Mouse (Mus musculus): ENCODE data around the gene Fscn2. TPM values are rescaled to one million over a fixed set of nuclear protein-coding genes. Genes with fewer than 3 reads are reported as not detected.
"Not testable (repeated sequence)": the region's sequence is repeated elsewhere in the genome, so short reads cannot be mapped to it uniquely, and the experiment has no call there.

Gene Fscn2
- polyA plus RNA-seq, 1 experiment from 2014 or later = 1.3 TPM

DNA sequence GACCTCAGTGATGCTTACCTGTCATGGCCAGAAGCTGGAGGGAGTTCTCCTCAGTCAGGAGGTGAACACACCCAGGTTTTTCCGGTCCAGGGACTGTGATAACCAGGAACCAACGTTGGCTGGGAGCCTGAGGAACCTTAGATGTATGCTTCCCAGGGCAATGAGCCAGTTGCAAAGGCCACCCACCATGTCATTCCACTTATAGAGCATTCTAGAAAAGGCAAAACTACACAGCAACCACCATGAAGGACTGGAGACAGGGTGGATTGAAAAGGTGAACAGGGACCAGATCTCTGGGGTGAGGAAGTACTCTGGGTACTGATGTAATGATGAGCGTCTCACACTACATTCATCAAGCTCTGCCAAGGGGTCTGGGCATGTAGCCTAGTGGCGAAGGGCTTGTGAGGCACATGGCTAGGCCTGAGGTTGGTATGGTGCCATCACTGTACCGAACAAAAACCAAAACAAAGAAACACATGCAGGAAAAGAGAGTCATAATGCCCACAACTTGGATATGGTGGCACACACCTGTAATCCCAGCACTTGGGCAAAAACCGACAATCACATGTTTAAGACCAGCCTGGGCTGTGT, 25.8 kb upstream of the Fscn2 start:
- Histone ChIP-seq H3K36me3 (no peaks in the 10 kb centered on the region), H3K9me3 (0 out of 2 replicates have a peak, but pooled peaks cover 7% of the 10 kb centered on the region), H3K4me3 (no peak overlapping the region), H3K9ac (no peak overlapping the region), H3K4me1 (replicated peaks) (no peaks in the 10 kb centered on the region), H3K27ac (replicated peaks) (no peak overlapping the region), H3K27me3 (no peaks in the 10 kb centered on the region), H3K4me2 (no peak overlapping the region)
- WGBS = 89% methylated on average over 6 of the region's 6 CpGs
- ATAC-seq (ENCODE audit: low read depth) = no peak

DNA sequence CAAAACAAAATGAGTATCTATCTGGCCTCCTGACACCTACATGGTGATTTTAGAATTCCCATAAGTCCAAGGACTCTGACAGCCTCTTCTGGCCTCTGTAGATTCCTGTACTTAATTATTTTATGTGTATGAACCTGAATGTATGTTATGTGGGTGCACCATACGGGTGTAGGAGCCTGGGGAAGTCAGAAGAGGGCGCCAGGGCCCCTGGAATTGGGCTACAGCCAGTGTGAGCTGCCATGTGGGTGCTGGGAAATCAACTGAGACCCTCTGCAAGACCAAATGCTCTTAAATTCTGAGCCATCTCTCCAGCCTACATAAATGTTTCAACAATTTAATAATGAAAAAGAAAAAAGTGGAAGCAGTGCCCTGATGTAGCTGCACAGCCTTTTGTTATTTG, 23.9 kb upstream of the Fscn2 start:
- Histone ChIP-seq H3K9ac (no peak overlapping the region), H3K4me2 (no peak overlapping the region), H3K36me3 (no peaks in the 10 kb centered on the region), H3K27ac (replicated peaks) (no peak overlapping the region), H3K4me1 (replicated peaks) (no peaks in the 10 kb centered on the region), H3K9me3 (0 out of 2 replicates have a peak, but pooled peaks cover 10% of the 10 kb centered on the region), H3K27me3 (no peaks in the 10 kb centered on the region), H3K4me3 (no peak overlapping the region)
- no peak for ATAC-seq (ENCODE audit: low read depth)
- WGBS = 56% methylated on average over 2 of the region's 2 CpGs

DNA sequence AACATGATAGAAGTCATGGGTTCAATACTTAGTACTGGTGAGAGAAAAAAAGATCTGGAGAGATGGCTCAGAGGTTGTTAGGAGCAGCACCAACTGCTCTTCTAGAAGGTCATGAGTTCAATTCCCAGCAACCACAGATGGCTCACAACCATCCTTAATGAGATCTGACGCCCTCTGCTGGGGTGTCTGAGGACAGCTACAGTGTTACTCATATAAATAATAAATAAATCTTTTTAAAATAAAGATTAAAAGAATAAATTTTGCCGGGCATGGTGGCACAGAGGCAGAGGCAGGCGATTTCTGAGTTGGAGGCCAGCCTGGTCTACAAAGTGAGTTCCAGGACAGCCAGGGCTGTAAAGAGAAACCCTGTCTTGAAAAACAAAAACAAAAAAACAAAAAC, 22.5 kb upstream of the Fscn2 start:
- 75% methylated on average over 3 of the region's 3 CpGs for WGBS
- ATAC-seq (ENCODE audit: low read depth) = no peak

GRCm38 (mm10) chr11:120339978-120340513, 21.3 kb upstream of the Fscn2 start:
- H3K36me3 ChIP-seq = peaks cover 14% of the 10 kb centered on the region
- H3K27me3 ChIP-seq = no peaks in the 10 kb centered on the region
- 0 out of 2 replicates have a peak, but pooled peaks cover 3% of the 10 kb centered on the region for H3K9me3 ChIP-seq
- no peak overlapping the region for H3K9ac ChIP-seq
- ATAC-seq (ENCODE audit: low read depth) = no peak
- no peak overlapping the region for H3K4me2 ChIP-seq
- WGBS = 88% methylated on average over 10 of the region's 10 CpGs
- no peak overlapping the region for H3K4me3 ChIP-seq
- H3K4me1 ChIP-seq (replicated peaks) = peaks cover 11% of the 10 kb centered on the region
- H3K27ac ChIP-seq (replicated peaks) = no peak overlapping the region

More for the DNA sequence above, 22.5 kb upstream of the Fscn2 start:
- H3K4me2 ChIP-seq = no peak overlapping the region
- H3K4me1 ChIP-seq (replicated peaks) = no peaks in the 10 kb centered on the region
- H3K36me3 ChIP-seq = peaks cover 1% of the 10 kb centered on the region; the same call in 1 of the 2 replicates
- no peaks in the 10 kb centered on the region for H3K27me3 ChIP-seq
- H3K27ac ChIP-seq (replicated peaks) = no peak overlapping the region
- no peak overlapping the region for H3K9ac ChIP-seq
- H3K4me3 ChIP-seq = no peak overlapping the region
- 0 out of 2 replicates have a peak, but pooled peaks cover 10% of the 10 kb centered on the region for H3K9me3 ChIP-seq

DNA sequence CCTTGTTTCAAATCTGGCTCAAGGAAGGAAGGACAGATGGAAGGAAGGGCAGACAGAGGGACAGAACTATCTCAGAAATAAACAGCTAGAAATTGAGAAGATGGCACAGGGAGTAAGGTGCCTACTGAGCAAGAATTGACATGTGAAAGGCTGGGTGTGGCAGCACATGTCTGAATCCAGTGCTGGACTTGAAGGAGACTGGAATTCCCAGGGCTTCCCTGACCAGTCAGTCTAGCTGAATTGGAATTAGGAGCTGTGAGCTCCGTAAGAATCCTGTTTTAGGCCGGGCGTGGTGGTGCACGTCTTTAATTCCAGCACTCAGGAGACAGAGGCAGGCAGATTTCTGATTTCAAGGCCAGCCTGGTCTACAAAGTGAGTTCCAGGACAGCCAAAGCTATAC, 19.7 kb upstream of the Fscn2 start:
- H3K9ac ChIP-seq = no peak overlapping the region
- H3K4me2 ChIP-seq = no peak overlapping the region
- no peak overlapping the region for H3K4me3 ChIP-seq
- whole genome bisulfite sequencing = 96% methylated on average over 4 of the region's 4 CpGs
- H3K4me1 ChIP-seq (replicated peaks) = peaks cover 18% of the 10 kb centered on the region
- H3K36me3 ChIP-seq = peaks cover 23% of the 10 kb centered on the region
- H3K9me3 ChIP-seq = 0 out of 2 replicates have a peak, but pooled peaks cover 3% of the 10 kb centered on the region
- no peak for ATAC-seq (ENCODE audit: low read depth)
- no peaks in the 10 kb centered on the region for H3K27me3 ChIP-seq
- H3K27ac ChIP-seq (replicated peaks) = no peak overlapping the region

GRCm38 (mm10) chr11:120342656-120343160, 18.6 kb upstream of the Fscn2 start:
- peaks cover 28% of the 10 kb centered on the region for H3K36me3 ChIP-seq
- H3K4me3 ChIP-seq = no peak overlapping the region
- H3K27ac ChIP-seq (replicated peaks) = no peak overlapping the region
- ATAC-seq (ENCODE audit: low read depth) = no peak
- peaks cover 18% of the 10 kb centered on the region for H3K4me1 ChIP-seq (replicated peaks)
- 95% methylated on average over 5 of the region's 5 CpGs for WGBS
- 0 out of 2 replicates have a peak, but pooled peaks cover 3% of the 10 kb centered on the region for H3K9me3 ChIP-seq
- no peaks in the 10 kb centered on the region for H3K27me3 ChIP-seq
- no peak overlapping the region for H3K9ac ChIP-seq
- no peak overlapping the region for H3K4me2 ChIP-seq

GRCm38 (mm10) chr11:120343519-120344309, 17.6 kb upstream of the Fscn2 start:
- 0 out of 2 replicates have a peak, but pooled peaks cover 3% of the 10 kb centered on the region for H3K9me3 ChIP-seq
- no peaks in the 10 kb centered on the region for H3K27me3 ChIP-seq
- 0 out of 2 replicates have a peak overlapping the region, but pooled peaks have one; percentile 3 for H3K9ac ChIP-seq
- peak overlapping the region; percentile 86 for H3K4me2 ChIP-seq
- 0 out of 2 replicates have a peak overlapping the region, but pooled peaks have one; percentile 33 for H3K27ac ChIP-seq (replicated peaks)
- WGBS = 74% methylated on average over 5 of the region's 5 CpGs
- peaks cover 18% of the 10 kb centered on the region for H3K4me1 ChIP-seq (replicated peaks)
- ATAC-seq (ENCODE audit: low read depth) = no peak
- no peak overlapping the region for H3K4me3 ChIP-seq
- H3K36me3 ChIP-seq = peaks cover 28% of the 10 kb centered on the region

DNA sequence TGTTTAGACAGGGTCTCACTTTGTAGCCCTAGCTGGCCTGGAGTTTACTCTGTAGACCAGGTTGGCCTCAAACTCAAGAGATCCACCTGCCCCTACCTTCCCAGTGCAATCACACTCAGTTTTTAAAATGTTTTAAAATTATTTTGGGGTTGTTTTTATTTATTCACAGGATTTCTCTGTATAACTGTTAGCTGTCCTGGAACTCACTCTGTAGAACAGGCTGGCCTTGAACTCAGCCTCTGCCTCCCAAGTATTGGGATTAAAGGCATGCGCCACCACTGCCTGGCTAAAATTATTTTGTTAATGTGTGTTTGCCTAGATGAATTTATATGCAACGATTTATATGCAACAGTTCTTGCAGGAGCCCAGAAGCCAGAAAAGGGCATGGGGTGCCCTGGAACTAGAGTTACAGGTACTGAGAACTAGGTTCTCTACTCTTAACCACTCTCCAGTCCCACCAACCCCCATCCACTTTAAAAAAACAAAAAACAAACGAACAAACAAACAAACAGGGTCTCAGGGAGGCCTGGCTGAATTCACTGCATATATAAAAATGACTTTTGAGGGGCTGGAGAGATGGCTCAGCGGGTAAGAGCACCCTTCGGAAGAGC, 16.9 kb upstream of the Fscn2 start:
- Histone ChIP-seq H3K9ac (0 out of 2 replicates have a peak overlapping the region, but pooled peaks have one; percentile 3), H3K27ac (replicated peaks) (0 out of 2 replicates have a peak overlapping the region, but pooled peaks have one; percentile 33), H3K36me3 (peaks cover 28% of the 10 kb centered on the region), H3K9me3 (0 out of 2 replicates have a peak, but pooled peaks cover 3% of the 10 kb centered on the region), H3K4me1 (replicated peaks) (peaks cover 24% of the 10 kb centered on the region), H3K4me2 (peak overlapping the region; percentile 86), H3K27me3 (no peaks in the 10 kb centered on the region), H3K4me3 (peak overlapping the region; percentile 41; the same call in 1 of the 2 replicates)
- ATAC-seq (ENCODE audit: low read depth) = no peak
- 70% methylated on average over 5 of the region's 5 CpGs for WGBS

- H3K36me3 ChIP-seq = peaks cover 28% of the 10 kb centered on the region
- H3K9ac ChIP-seq = peak overlapping the region; percentile 71
- no peaks in the 10 kb centered on the region for H3K27me3 ChIP-seq
- H3K4me3 ChIP-seq = peak overlapping the region; percentile 41
- WGBS = 32% methylated on average over 1 of the region's 1 CpGs
- H3K27ac ChIP-seq (replicated peaks) = peak overlapping the region; percentile 56; the same call in 1 of the 2 replicates
- peak overlapping the region; percentile 86 for H3K4me2 ChIP-seq
- H3K4me1 ChIP-seq (replicated peaks) = peaks cover 29% of the 10 kb centered on the region
- ATAC-seq (ENCODE audit: low read depth) = no peak
- 0 out of 2 replicates have a peak, but pooled peaks cover 3% of the 10 kb centered on the region for H3K9me3 ChIP-seq
Observed at GRCm38 (mm10) chr11:120345067-120345681, 16.2 kb upstream of the Fscn2 start.

DNA sequence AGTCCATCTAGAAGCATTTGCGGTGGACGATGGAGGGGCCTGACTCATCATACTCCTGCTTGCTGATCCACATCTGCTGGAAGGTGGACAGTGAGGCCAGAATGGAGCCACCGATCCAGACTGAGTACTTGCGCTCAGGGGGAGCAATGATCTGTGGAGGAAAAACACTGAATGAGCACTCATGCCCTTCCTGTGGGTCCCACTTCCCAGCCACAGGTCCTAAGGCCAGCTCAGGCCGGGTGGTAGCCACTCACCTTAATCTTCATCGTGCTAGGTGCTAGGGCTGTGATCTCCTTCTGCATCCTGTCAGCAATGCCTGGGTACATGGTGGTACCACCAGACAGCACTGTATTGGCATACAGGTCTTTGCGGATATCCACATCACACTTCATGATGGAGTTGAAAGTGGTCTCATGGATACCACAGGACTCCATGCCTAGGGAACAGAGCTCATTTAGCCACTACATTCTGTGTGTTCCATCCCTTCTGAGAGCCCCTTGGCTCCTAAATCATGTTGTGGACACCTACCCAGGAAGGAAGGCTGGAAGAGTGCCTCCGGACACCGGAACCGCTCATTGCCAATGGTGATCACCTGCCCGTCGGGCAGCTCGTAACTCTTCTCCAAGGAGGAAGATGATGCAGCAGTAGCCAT, 14.8 kb upstream of the Fscn2 start:
- not testable (repeated sequence) for H3K27me3 ChIP-seq; ATAC-seq (ENCODE audit: low read depth); H3K9me3 ChIP-seq; H3K27ac ChIP-seq (replicated peaks)
- Histone ChIP-seq H3K4me1 (replicated peaks) (peaks cover 42% of the 10 kb centered on the region), H3K9ac (peak overlapping the region; percentile 77), H3K4me2 (peak overlapping the region; percentile 79), H3K36me3 (peaks cover 28% of the 10 kb centered on the region), H3K4me3 (peak overlapping the region; percentile 54)
- WGBS = 60% methylated on average over 11 of the region's 13 CpGs

GRCm38 (mm10) chr11:120347301-120347700, 14.0 kb upstream of the Fscn2 start:
- Histone ChIP-seq H3K4me2 (peak overlapping the region; percentile 81), H3K9me3 (no peaks in the 10 kb centered on the region), H3K36me3 (peaks cover 28% of the 10 kb centered on the region), H3K27ac (replicated peaks) (peak overlapping the region; percentile 100), H3K9ac (peak overlapping the region; percentile 100), H3K4me1 (replicated peaks) (peaks cover 50% of the 10 kb centered on the region), H3K4me3 (peak overlapping the region; percentile 98), H3K27me3 (no peaks in the 10 kb centered on the region)
- 12% methylated on average over 10 of the region's 10 CpGs for WGBS
- ATAC-seq (ENCODE audit: low read depth) = no peak

Measured in neural tube, embryonic 13.5 days (tissue).